Mouse (Mus musculus) adrenal gland, postnatal 0 days (tissue): ENCODE results near the gene Spcs3. TPM values are rescaled to one million over a fixed set of nuclear protein-coding genes. Genes with fewer than 3 reads are reported as not detected.

ENCODE experiments used
- polyA plus RNA-seq: library from polyadenylated mRNA; unstranded; fragments of >200 nt; fragmentation: Nextera tagmentation; extraction: Ambion mirVana; gene quantifications from 2 replicates; pipeline ENCODE4 v1.2.1, GENCODE M21; 2015

Gene Spcs3
- 32.7 and 45.9 TPM in 2 replicates for polyA plus RNA-seq

GRCm38 (mm10) chr8:54529382-54530296 is at the start of gene Spcs3, which contains the start of gene Asb5:
Spcs3 (minus strand) TSS chr8:54529998.
Asb5 (plus strand) TSS chr8:54529580.

Other genes with a start within 250 kb of the Spcs3 start
- 4.8 and 6.0 TPM in 2 replicates for gene Asb5, start 418 bp downstream of the Spcs3 start, polyA plus RNA-seq
- gene Spata4, start 70.8 kb upstream of the Spcs3 start, polyA plus RNA-seq: 0.33 and 0.35 TPM in 2 replicates